Mouse (Mus musculus): ENCODE data around the gene Scg5. TPM values are rescaled to one million over a fixed set of nuclear protein-coding genes. Genes with fewer than 3 reads are reported as not detected.

Scg5 gene
- total RNA-seq, 2 experiments from 2014 or later, result not detected

GRCm38 (mm10) chr2:113807640-113808039, 21.3 kb downstream of the Scg5 start:
- no peak for ATAC-seq (replicated peaks; ENCODE audit: low FRiP score, poor library complexity, severe bottlenecking)

- ATAC-seq (replicated peaks; ENCODE audit: low FRiP score, poor library complexity, severe bottlenecking), result no peak
Observed at GRCm38 (mm10) chr2:113806851-113807577, 21.9 kb downstream of the Scg5 start.

- no peak for ATAC-seq (replicated peaks; ENCODE audit: low FRiP score, poor library complexity, severe bottlenecking)
Observed at GRCm38 (mm10) chr2:113805765-113806164, 23.2 kb downstream of the Scg5 start.

- no peak for ATAC-seq (replicated peaks; ENCODE audit: low FRiP score, poor library complexity, severe bottlenecking)
Observed at GRCm38 (mm10) chr2:113803753-113804152, 25.2 kb downstream of the Scg5 start.

GRCm38 (mm10) chr2:113800846-113801245, 28.1 kb downstream of the Scg5 start:
- ATAC-seq (replicated peaks; ENCODE audit: low FRiP score, poor library complexity, severe bottlenecking), result no peak

- no peak for ATAC-seq (replicated peaks; ENCODE audit: low FRiP score, poor library complexity, severe bottlenecking)
Observed at GRCm38 (mm10) chr2:113798605-113799004, 30.3 kb downstream of the Scg5 start.

GRCm38 (mm10) chr2:113795186-113795585, 33.7 kb downstream of the Scg5 start:
- ATAC-seq (replicated peaks; ENCODE audit: low FRiP score, poor library complexity, severe bottlenecking), result no peak

- ATAC-seq (replicated peaks; ENCODE audit: low FRiP score, poor library complexity, severe bottlenecking), result no peak
Observed at GRCm38 (mm10) chr2:113793521-113793920, 35.4 kb downstream of the Scg5 start.

- no peak for ATAC-seq (replicated peaks; ENCODE audit: low FRiP score, poor library complexity, severe bottlenecking)
Observed at GRCm38 (mm10) chr2:113788821-113789387, 40.0 kb downstream of the Scg5 start.

- no peak for ATAC-seq (replicated peaks; ENCODE audit: low FRiP score, poor library complexity, severe bottlenecking)
Observed at GRCm38 (mm10) chr2:113787882-113788281, 41.0 kb downstream of the Scg5 start.

GRCm38 (mm10) chr2:113784851-113785250, 44.1 kb downstream of the Scg5 start:
- ATAC-seq (replicated peaks; ENCODE audit: low FRiP score, poor library complexity, severe bottlenecking), result no peak

GRCm38 (mm10) chr2:113781521-113781920, 47.4 kb downstream of the Scg5 start:
- ATAC-seq (replicated peaks; ENCODE audit: low FRiP score, poor library complexity, severe bottlenecking), result no peak

GRCm38 (mm10) chr2:113781107-113781506, 47.8 kb downstream of the Scg5 start:
- ATAC-seq (replicated peaks; ENCODE audit: low FRiP score, poor library complexity, severe bottlenecking), result no peak

GRCm38 (mm10) chr2:113779336-113779735, 49.6 kb downstream of the Scg5 start:
- ATAC-seq (replicated peaks; ENCODE audit: low FRiP score, poor library complexity, severe bottlenecking), result no peak

- ATAC-seq (replicated peaks; ENCODE audit: low FRiP score, poor library complexity, severe bottlenecking), result no peak
Observed at GRCm38 (mm10) chr2:113778036-113778435, 50.9 kb downstream of the Scg5 start.

- no peak for ATAC-seq (replicated peaks; ENCODE audit: low FRiP score, poor library complexity, severe bottlenecking)
Observed at GRCm38 (mm10) chr2:113776297-113776696, 52.6 kb downstream of the Scg5 start.

- no peak for ATAC-seq (replicated peaks; ENCODE audit: low FRiP score, poor library complexity, severe bottlenecking)
Observed at GRCm38 (mm10) chr2:113774150-113774805, 54.6 kb downstream of the Scg5 start.

- ATAC-seq (replicated peaks; ENCODE audit: low FRiP score, poor library complexity, severe bottlenecking), result no peak
Observed at GRCm38 (mm10) chr2:113768541-113769303, 60.2 kb downstream of the Scg5 start.

GRCm38 (mm10) chr2:113765885-113766284, 63.0 kb downstream of the Scg5 start:
- ATAC-seq (replicated peaks; ENCODE audit: low FRiP score, poor library complexity, severe bottlenecking), result no peak

GRCm38 (mm10) chr2:113764968-113765367, 64.0 kb downstream of the Scg5 start:
- no peak for ATAC-seq (replicated peaks; ENCODE audit: low FRiP score, poor library complexity, severe bottlenecking)
